Mouse (Mus musculus) cerebellum, adult 9-11 months (tissue): ENCODE measurements around the gene Gm9573.

Experiments
- DNase-seq: peaks from one replicate; pipeline ENCODE4 v3.0.0; 2022

The Gm9573 gene

GRCm38 (mm10) chr17:35626537-35626936 is at the start of gene Gm9573:
Gene Gm9573 (minus strand): TSS chr17:35626637.
- DNase-seq: no peak

GRCm38 (mm10) chr17:35673416-35674035 is 47.1 kb upstream of the Gm9573 start, which contains the start of gene Gtf2h4:
Gene Gtf2h4 (minus strand): TSS chr17:35673739.
- DNase-seq: peak; percentile 94

- DNase-seq: peak; percentile 59
Measured at GRCm38 (mm10) chr17:35672527-35672926, 46.1 kb upstream of the Gm9573 start.

GRCm38 (mm10) chr17:35671846-35672245 is 45.4 kb upstream of the Gm9573 start:
- no peak for DNase-seq

- DNase-seq: no peak
Measured at GRCm38 (mm10) chr17:35669731-35670130, 43.3 kb upstream of the Gm9573 start.

GRCm38 (mm10) chr17:35667334-35668065 is 41.1 kb upstream of the Gm9573 start, which contains the start of gene Vars2:
Gene Vars2 (minus strand): TSS chr17:35667592.
- DNase-seq: peak; percentile 98

GRCm38 (mm10) chr17:35666851-35667256 is 40.4 kb upstream of the Gm9573 start:
- DNase-seq: no peak

- DNase-seq: peak; percentile 47
Measured at GRCm38 (mm10) chr17:35665957-35666515, 39.6 kb upstream of the Gm9573 start.

- DNase-seq: no peak
Measured at GRCm38 (mm10) chr17:35653086-35653485, 26.6 kb upstream of the Gm9573 start.

- no peak for DNase-seq
Measured at GRCm38 (mm10) chr17:35649429-35649828, 23.0 kb upstream of the Gm9573 start.

- DNase-seq: no peak
Measured at GRCm38 (mm10) chr17:35643609-35644236, 17.3 kb upstream of the Gm9573 start, which contains the start of gene Mucl3. Gene Mucl3 (minus strand): TSS chr17:35643695.

- DNase-seq: no peak
Measured at GRCm38 (mm10) chr17:35639352-35639751, 12.9 kb upstream of the Gm9573 start.

GRCm38 (mm10) chr17:35638475-35639190 is 12.2 kb upstream of the Gm9573 start:
- no peak for DNase-seq

- peak; percentile 56 for DNase-seq
Measured at GRCm38 (mm10) chr17:35636363-35636762, 9.9 kb upstream of the Gm9573 start.

- peak; percentile 77 for DNase-seq
Measured at GRCm38 (mm10) chr17:35635699-35636111, 9.3 kb upstream of the Gm9573 start.

- no peak for DNase-seq
Measured at GRCm38 (mm10) chr17:35635202-35635601, 8.8 kb upstream of the Gm9573 start.

GRCm38 (mm10) chr17:35633992-35634391 is 7.6 kb upstream of the Gm9573 start:
- no peak for DNase-seq

- no peak for DNase-seq
Measured at GRCm38 (mm10) chr17:35617127-35617526, 9.3 kb downstream of the Gm9573 start.

GRCm38 (mm10) chr17:35601736-35602354 is 24.6 kb downstream of the Gm9573 start:
- DNase-seq: no peak

- DNase-seq: no peak
Measured at GRCm38 (mm10) chr17:35601249-35601648, 25.2 kb downstream of the Gm9573 start, which contains the start of gene Sfta2. Gene Sfta2 (plus strand): TSS chr17:35601549.

GRCm38 (mm10) chr17:35597399-35597798 is 29.0 kb downstream of the Gm9573 start:
- DNase-seq: no peak

- DNase-seq: no peak
Measured at GRCm38 (mm10) chr17:35594456-35594855, 32.0 kb downstream of the Gm9573 start.
